Mouse (Mus musculus): ENCODE results near the gene Spi1. TPM values are rescaled to one million over a fixed set of nuclear protein-coding genes. Genes with fewer than 3 reads are reported as not detected.

Spi1 gene
- polyA plus RNA-seq, 1 experiment from 2014 or later = 2.4 TPM

DNA sequence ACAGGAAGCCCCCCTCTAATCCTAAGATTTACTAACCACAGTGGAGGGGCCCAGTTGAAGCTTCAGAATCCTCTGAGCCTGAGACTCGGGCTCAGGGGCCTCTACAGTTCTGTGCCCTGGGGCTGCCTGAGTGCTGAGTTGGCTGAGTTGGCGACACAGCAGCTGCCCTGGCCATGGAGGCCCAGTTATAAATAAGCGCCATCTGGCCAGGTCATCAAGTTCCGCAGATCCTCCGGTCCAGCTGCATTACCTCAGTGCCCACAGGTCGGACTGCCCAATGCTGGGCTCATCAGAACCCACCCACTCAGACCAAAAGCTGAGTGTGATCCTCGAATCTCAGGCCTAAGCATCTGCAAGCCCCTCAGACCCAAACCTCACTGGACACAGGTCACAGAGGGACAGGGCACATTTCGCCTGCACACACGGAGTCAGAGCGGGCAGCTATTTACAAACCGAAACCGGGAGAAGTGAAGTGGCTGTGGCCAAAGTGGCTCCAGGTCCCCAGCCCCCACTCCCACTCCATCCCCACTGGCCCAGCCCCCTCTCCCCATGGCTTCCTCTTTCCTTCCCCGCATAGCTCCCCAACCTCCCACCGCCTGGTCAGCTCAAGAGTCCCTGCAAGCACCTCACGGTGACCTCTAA, 2.1 kb downstream of the Spi1 start:
- H3K27me3 ChIP-seq (ENCODE audit: control insufficient read depth, insufficient read depth, low read length) = no peaks in the 10 kb centered on the region
- 85% methylated on average over 15 of the region's 15 CpGs for WGBS

DNA sequence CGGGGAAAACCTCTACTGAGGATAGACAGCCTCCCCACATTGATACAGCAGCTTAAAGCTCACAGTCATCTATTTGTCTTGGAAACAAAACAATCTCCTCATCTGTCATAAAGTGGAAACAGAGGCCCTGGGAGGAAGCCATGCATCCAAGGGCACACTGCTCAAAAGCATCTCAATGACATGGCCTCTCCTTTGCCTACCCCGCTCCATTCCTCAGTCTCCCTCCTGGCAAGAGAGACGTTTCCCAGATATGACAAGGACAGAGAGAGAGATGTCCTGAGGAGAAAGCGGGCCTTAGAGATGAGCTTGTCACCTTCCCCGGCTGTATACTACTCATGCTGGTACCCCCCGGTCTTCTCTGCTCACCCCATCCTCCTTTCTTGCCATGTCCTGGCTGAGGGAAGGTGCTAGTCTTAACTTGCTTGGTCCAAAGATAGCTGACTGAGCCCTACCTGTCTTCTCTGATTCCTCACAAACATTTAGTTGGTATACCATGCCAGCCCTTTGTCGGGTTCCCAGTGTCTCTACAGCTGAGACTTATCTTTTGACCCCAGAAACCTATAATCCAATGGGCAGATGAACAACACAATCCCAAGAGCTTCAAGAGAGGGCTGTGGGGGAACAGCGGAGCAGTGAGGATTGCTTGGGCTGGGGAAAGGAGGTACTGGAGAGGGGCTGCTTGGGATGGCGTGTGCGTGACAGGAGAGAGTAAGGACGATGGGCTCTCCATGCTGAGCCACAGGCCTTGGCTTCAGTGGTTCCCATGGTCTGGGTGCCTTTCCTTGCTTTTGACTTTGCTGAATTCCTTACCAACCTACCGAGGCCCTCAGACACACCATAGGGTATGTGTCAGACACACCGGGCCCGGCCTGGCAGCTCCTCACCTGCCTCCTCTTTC, 3.6 kb downstream of the Spi1 start:
- DNase-seq (no peak), ATAC-seq (ENCODE audit: low FRiP score, low TSS enrichment) (no peak)
- Histone ChIP-seq H3K4me2 (ENCODE audit: low read length) (no peak overlapping the region), H3K27me3 (ENCODE audit: control insufficient read depth, insufficient read depth, low read length) (no peaks in the 10 kb centered on the region), H3K4me1 (ENCODE audit: control insufficient read depth, insufficient read depth, low read length) (no peaks in the 10 kb centered on the region), H3K36me3 (ENCODE audit: control insufficient read depth, insufficient read depth, low read length) (no peaks in the 10 kb centered on the region), H3K9ac (replicated peaks; ENCODE audit: low read length) (no peak overlapping the region), H3K27ac (replicated peaks; ENCODE audit: low read depth, low read length) (no peak overlapping the region), H3K9me3 (ENCODE audit: control insufficient read depth, low read length) (no peaks in the 10 kb centered on the region), H3K4me3 (replicated peaks; ENCODE audit: low read depth, low read length) (no peak overlapping the region)
- WGBS = 88% methylated on average over 14 of the region's 14 CpGs

More for the DNA sequence above, 2.1 kb downstream of the Spi1 start:
- Histone ChIP-seq H3K4me2 (ENCODE audit: low read length) (no peak overlapping the region), H3K4me3 (replicated peaks; ENCODE audit: low read depth, low read length) (no peak overlapping the region), H3K27ac (replicated peaks; ENCODE audit: low read depth, low read length) (no peak overlapping the region), H3K4me1 (ENCODE audit: control insufficient read depth, insufficient read depth, low read length) (no peaks in the 10 kb centered on the region), H3K36me3 (ENCODE audit: control insufficient read depth, insufficient read depth, low read length) (no peaks in the 10 kb centered on the region), H3K9ac (replicated peaks; ENCODE audit: low read length) (no peak overlapping the region), H3K9me3 (ENCODE audit: control insufficient read depth, low read length) (no peaks in the 10 kb centered on the region)
- ATAC-seq (ENCODE audit: low FRiP score, low TSS enrichment) (no peak), DNase-seq (no peak)

DNA sequence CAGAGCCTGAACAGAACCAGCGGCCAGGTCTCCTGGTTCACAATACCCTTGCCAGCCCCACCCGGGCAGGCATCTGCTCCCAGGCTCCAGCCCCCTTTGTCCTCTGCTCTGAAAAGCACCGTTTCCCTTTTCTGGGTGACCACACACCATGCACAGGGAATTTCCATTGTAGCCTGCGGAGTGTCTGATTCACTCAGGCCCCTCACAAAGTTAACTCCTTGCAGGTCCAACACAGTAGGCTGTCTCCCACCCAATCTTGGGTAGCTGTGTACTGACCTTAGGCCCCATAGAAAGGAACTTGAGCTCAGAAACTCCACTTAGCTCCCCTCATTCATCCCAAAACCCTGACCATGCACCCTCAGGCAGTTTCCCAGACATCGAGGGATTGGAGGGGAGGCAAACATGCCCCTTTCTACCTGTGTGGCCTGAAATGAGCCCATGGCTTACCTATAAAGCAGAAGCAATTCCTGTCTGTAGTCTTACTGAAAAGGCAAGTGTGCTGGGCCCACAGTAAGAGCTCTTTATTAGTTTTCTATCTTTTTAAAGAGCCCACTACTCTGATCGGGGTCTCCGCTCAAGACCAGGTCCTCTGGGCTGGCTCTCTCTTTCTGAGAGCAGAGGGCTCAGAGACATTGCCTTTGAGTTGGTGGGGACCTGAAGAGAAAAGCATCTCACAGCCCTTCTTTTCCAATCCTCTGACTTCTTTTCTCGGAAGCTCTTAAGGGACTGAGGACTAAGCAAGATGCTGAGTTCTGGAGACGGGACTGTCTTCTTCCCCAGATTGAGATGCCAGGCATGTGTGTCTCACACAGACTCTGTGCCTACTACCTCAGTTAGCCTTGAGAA, 4.4 kb downstream of the Spi1 start:
- DNase-seq (no peak), ATAC-seq (ENCODE audit: low FRiP score, low TSS enrichment) (no peak)
- no peaks in the 10 kb centered on the region for H3K4me1 ChIP-seq (ENCODE audit: control insufficient read depth, insufficient read depth, low read length)
- WGBS = 59% methylated on average over 9 of the region's 9 CpGs
- H3K4me2 ChIP-seq (ENCODE audit: low read length) = no peak overlapping the region
- H3K27me3 ChIP-seq (ENCODE audit: control insufficient read depth, insufficient read depth, low read length) = no peaks in the 10 kb centered on the region
- no peak overlapping the region for H3K4me3 ChIP-seq (replicated peaks; ENCODE audit: low read depth, low read length)
- no peak overlapping the region for H3K9ac ChIP-seq (replicated peaks; ENCODE audit: low read length)
- no peak overlapping the region for H3K27ac ChIP-seq (replicated peaks; ENCODE audit: low read depth, low read length)
- H3K36me3 ChIP-seq (ENCODE audit: control insufficient read depth, insufficient read depth, low read length) = no peaks in the 10 kb centered on the region
- H3K9me3 ChIP-seq (ENCODE audit: control insufficient read depth, low read length) = no peaks in the 10 kb centered on the region

DNA sequence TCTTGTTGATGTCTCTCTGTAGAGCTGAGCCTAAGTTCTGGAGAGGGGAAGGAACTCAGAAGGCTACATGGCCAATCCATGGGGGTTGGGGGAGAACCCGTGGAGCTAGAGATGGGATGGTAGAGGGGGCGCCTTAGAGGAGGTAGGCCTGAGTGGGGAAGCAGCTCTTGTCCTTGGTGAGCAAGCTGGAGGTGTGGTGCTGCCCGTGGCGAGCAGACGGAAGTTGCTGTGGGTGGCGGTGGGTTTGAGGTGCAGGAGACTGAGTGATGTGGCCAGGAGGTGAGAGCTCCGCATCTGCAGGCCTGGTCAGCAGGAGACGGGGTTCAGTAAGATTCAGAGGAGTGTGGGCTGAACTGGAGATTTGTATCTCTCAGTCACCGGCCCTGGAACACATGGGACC, 5.3 kb downstream of the Spi1 start:
- Histone ChIP-seq H3K4me3 (replicated peaks; ENCODE audit: low read depth, low read length) (no peak overlapping the region), H3K9ac (replicated peaks; ENCODE audit: low read length) (no peak overlapping the region), H3K4me2 (ENCODE audit: low read length) (no peak overlapping the region), H3K4me1 (ENCODE audit: control insufficient read depth, insufficient read depth, low read length) (no peaks in the 10 kb centered on the region), H3K27me3 (ENCODE audit: control insufficient read depth, insufficient read depth, low read length) (no peaks in the 10 kb centered on the region), H3K9me3 (ENCODE audit: control insufficient read depth, low read length) (no peaks in the 10 kb centered on the region), H3K36me3 (ENCODE audit: control insufficient read depth, insufficient read depth, low read length) (no peaks in the 10 kb centered on the region), H3K27ac (replicated peaks; ENCODE audit: low read depth, low read length) (no peak overlapping the region)
- no peak for DNase-seq
- 91% methylated on average over 9 of the region's 9 CpGs for WGBS
- no peak for ATAC-seq (ENCODE audit: low FRiP score, low TSS enrichment)

DNA sequence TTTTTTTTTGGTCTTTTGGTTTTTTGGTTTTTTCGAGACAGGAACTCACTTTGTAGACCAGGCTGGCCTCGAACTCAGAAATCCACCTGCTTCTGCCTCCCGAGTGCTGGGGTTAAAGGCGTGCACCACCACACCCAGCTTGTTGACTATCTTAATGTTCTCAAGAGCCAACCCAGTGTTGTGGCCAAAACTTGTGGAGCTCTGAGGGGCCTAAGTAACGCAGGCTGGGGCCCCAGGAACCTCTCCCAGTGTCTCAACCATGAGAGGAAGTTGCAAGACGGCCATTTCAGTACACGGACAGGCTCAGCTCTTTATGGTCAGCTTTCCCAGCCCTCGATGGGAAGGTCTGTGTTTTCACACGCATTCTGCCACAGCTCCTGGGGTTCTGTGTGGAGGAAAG, 6.8 kb downstream of the Spi1 start:
- no peak overlapping the region for H3K9ac ChIP-seq (replicated peaks; ENCODE audit: low read length)
- H3K4me2 ChIP-seq (ENCODE audit: low read length) = no peak overlapping the region
- no peak for ATAC-seq (ENCODE audit: low FRiP score, low TSS enrichment)
- no peaks in the 10 kb centered on the region for H3K36me3 ChIP-seq (ENCODE audit: control insufficient read depth, insufficient read depth, low read length)
- no peaks in the 10 kb centered on the region for H3K9me3 ChIP-seq (ENCODE audit: control insufficient read depth, low read length)
- H3K4me3 ChIP-seq (replicated peaks; ENCODE audit: low read depth, low read length) = no peak overlapping the region
- WGBS = 81% methylated on average over 9 of the region's 9 CpGs
- no peak for DNase-seq
- H3K27ac ChIP-seq (replicated peaks; ENCODE audit: low read depth, low read length) = no peak overlapping the region
- no peaks in the 10 kb centered on the region for H3K27me3 ChIP-seq (ENCODE audit: control insufficient read depth, insufficient read depth, low read length)
- H3K4me1 ChIP-seq (ENCODE audit: control insufficient read depth, insufficient read depth, low read length) = no peaks in the 10 kb centered on the region

DNA sequence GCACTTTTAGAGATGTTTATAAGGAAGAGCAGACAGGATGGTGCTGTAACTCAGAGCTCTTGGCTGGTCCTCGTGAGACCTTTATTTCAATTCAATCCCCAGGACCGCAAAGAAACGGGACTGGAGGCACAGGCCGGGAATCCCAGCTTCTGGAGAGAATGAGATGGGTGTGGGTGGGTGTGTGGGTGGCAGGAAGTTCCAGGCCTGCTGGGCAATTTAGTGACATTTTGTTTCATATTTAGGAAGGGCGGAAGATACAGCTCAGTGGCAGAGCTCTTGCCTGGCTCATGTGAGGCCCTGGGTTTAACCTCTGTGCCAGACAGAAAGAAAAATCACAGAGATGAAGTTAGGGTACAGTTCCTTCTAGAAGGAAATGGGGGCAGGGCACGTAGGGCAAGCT, 8.0 kb downstream of the Spi1 start:
- Histone ChIP-seq H3K36me3 (ENCODE audit: control insufficient read depth, insufficient read depth, low read length) (no peaks in the 10 kb centered on the region), H3K27ac (replicated peaks; ENCODE audit: low read depth, low read length) (no peak overlapping the region), H3K9ac (replicated peaks; ENCODE audit: low read length) (no peak overlapping the region), H3K4me2 (ENCODE audit: low read length) (no peak overlapping the region), H3K4me1 (ENCODE audit: control insufficient read depth, insufficient read depth, low read length) (no peaks in the 10 kb centered on the region), H3K27me3 (ENCODE audit: control insufficient read depth, insufficient read depth, low read length) (no peaks in the 10 kb centered on the region), H3K9me3 (ENCODE audit: control insufficient read depth, low read length) (no peaks in the 10 kb centered on the region), H3K4me3 (replicated peaks; ENCODE audit: low read depth, low read length) (no peak overlapping the region)
- no peak for ATAC-seq (ENCODE audit: low FRiP score, low TSS enrichment)
- no peak for DNase-seq
- WGBS = 79% methylated on average over 6 of the region's 6 CpGs

DNA sequence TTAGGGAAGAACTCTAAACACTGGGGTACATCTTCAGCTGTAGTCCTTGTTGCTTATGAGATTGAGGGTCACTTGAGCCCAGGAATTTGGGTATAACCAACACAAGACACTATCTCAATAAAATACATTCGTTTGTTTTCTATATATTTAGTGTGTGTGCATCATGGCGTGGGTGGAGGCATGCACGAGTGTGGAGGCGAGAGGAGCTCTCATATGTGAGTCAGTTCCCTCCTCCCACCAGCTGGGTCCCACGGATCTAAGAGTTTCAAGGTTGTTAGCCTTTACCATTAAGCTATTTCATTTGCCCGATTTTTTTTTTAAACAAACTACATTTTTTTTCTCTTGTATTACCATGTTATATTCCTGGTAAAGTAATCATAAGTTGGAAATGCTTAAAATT, 8.6 kb downstream of the Spi1 start:
- no peak for DNase-seq
- Histone ChIP-seq H3K4me1 (ENCODE audit: control insufficient read depth, insufficient read depth, low read length) (no peaks in the 10 kb centered on the region), H3K27me3 (ENCODE audit: control insufficient read depth, insufficient read depth, low read length) (no peaks in the 10 kb centered on the region), H3K4me3 (replicated peaks; ENCODE audit: low read depth, low read length) (no peak overlapping the region), H3K36me3 (ENCODE audit: control insufficient read depth, insufficient read depth, low read length) (no peaks in the 10 kb centered on the region), H3K27ac (replicated peaks; ENCODE audit: low read depth, low read length) (no peak overlapping the region), H3K9ac (replicated peaks; ENCODE audit: low read length) (no peak overlapping the region), H3K9me3 (ENCODE audit: control insufficient read depth, low read length) (no peaks in the 10 kb centered on the region), H3K4me2 (ENCODE audit: low read length) (no peak overlapping the region)
- no peak for ATAC-seq (ENCODE audit: low FRiP score, low TSS enrichment)
- WGBS = 82% methylated on average over 6 of the region's 6 CpGs

DNA sequence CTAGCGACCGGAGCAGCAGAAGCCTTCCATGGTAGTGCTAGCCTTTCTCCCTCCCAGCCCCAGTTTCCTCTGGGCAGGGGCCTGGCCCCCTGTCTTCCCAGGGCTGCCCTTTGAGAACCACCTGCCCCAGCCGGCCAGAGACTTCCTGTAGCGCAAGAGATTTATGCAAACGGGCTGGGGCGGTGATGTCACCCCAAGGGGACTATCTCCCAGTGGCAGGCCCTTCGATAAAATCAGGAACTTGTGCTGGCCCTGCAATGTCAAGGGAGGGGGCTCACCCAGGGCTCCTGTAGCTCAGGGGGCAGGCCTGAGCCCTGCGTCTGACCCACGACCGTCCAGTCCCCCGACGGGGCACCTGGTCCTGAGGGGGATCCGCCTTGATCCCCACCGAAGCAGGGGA, 14.3 kb downstream of the Spi1 start:
- Histone ChIP-seq H3K4me3 (replicated peaks; ENCODE audit: low read depth, low read length) (no peak overlapping the region), H3K27me3 (ENCODE audit: control insufficient read depth, insufficient read depth, low read length) (no peaks in the 10 kb centered on the region), H3K9me3 (ENCODE audit: control insufficient read depth, low read length) (no peaks in the 10 kb centered on the region), H3K4me2 (ENCODE audit: low read length) (no peak overlapping the region), H3K4me1 (ENCODE audit: control insufficient read depth, insufficient read depth, low read length) (no peaks in the 10 kb centered on the region), H3K9ac (replicated peaks; ENCODE audit: low read length) (no peak overlapping the region), H3K27ac (replicated peaks; ENCODE audit: low read depth, low read length) (no peak overlapping the region), H3K36me3 (ENCODE audit: control insufficient read depth, insufficient read depth, low read length) (no peaks in the 10 kb centered on the region)
- 76% methylated on average over 14 of the region's 14 CpGs for WGBS
- DNase-seq (no peak), ATAC-seq (ENCODE audit: low FRiP score, low TSS enrichment) (no peak)

Measured in midbrain, embryonic 14.5 days (tissue).